Mouse (Mus musculus): ENCODE data around the gene Btbd18.

The Btbd18 gene

GRCm38 (mm10) chr2:84704329-84704728 is 45.5 kb downstream of the Btbd18 start:
- no peak for DNase-seq (ENCODE audit: low spot score)

- DNase-seq (ENCODE audit: low spot score) = no peak
Measured at GRCm38 (mm10) chr2:84705295-84705694, 46.4 kb downstream of the Btbd18 start.

GRCm38 (mm10) chr2:84707523-84707922 is 48.6 kb downstream of the Btbd18 start:
- no peak for DNase-seq (ENCODE audit: low spot score)

- DNase-seq (ENCODE audit: low spot score) = no peak
Measured at GRCm38 (mm10) chr2:84711898-84712297, 53.0 kb downstream of the Btbd18 start.

- no peak for DNase-seq (ENCODE audit: low spot score)
Measured at GRCm38 (mm10) chr2:84714422-84714810, 55.5 kb downstream of the Btbd18 start.

- DNase-seq (ENCODE audit: low spot score) = peak; percentile 98
Measured at GRCm38 (mm10) chr2:84714811-84715561, 56.1 kb downstream of the Btbd18 start, which contains the start of gene Zdhhc5. Zdhhc5 (minus strand) TSS chr2:84715180.

- peak; percentile 50 for DNase-seq (ENCODE audit: low spot score)
Measured at GRCm38 (mm10) chr2:84715562-84716361, 56.9 kb downstream of the Btbd18 start.

- no peak for DNase-seq (ENCODE audit: low spot score)
Measured at GRCm38 (mm10) chr2:84716423-84717355, 57.8 kb downstream of the Btbd18 start.

GRCm38 (mm10) chr2:84717357-84717756 is 58.5 kb downstream of the Btbd18 start:
- DNase-seq (ENCODE audit: low spot score) = no peak
